Mouse (Mus musculus): ENCODE measurements at regions not wholly inside any gene's neighbourhood (a gene's known extent, or its start where the extent isn't known, plus 50 kb on each side); places are given as distances from the start of the nearest gene placed in this dataset.

GRCm38 (mm10) chr1:183865111-183865510, 148.0 kb upstream of the Dusp10 start:
- no peak for DNase-seq (ENCODE audit: low read depth)

- no peak for DNase-seq (ENCODE audit: low read depth)
These were observed 147.5 kb upstream of the Dusp10 start for GRCm38 (mm10) chr1:183865586-183865985.

GRCm38 (mm10) chr1:183868965-183869364, 144.1 kb upstream of the Dusp10 start:
- no peak for DNase-seq (ENCODE audit: low read depth)

- no peak for DNase-seq (ENCODE audit: low read depth)
These were observed 117.2 kb upstream of the Dusp10 start for GRCm38 (mm10) chr1:183895936-183896335.

- no peak for DNase-seq (ENCODE audit: low read depth)
These were observed 115.0 kb upstream of the Dusp10 start for GRCm38 (mm10) chr1:183898091-183898490.

- DNase-seq (ENCODE audit: low read depth) = no peak
These were observed 108.5 kb upstream of the Dusp10 start for GRCm38 (mm10) chr1:183904564-183904963.

GRCm38 (mm10) chr1:183905345-183906142, 107.6 kb upstream of the Dusp10 start:
- DNase-seq (ENCODE audit: low read depth) = no peak

- DNase-seq (ENCODE audit: low read depth) = no peak
These were observed 95.4 kb upstream of the Dusp10 start for GRCm38 (mm10) chr1:183917656-183918055.

- DNase-seq (ENCODE audit: low read depth) = no peak
These were observed 91.8 kb upstream of the Dusp10 start for GRCm38 (mm10) chr1:183921262-183921661.

- DNase-seq (ENCODE audit: low read depth) = no peak
These were observed 84.6 kb upstream of the Dusp10 start for GRCm38 (mm10) chr1:183928539-183928938.

GRCm38 (mm10) chr1:183930363-183930982, 82.6 kb upstream of the Dusp10 start:
- no peak for DNase-seq (ENCODE audit: low read depth)

GRCm38 (mm10) chr1:183931141-183931540, 82.0 kb upstream of the Dusp10 start:
- DNase-seq (ENCODE audit: low read depth) = no peak

GRCm38 (mm10) chr1:183933845-183934244, 79.3 kb upstream of the Dusp10 start:
- DNase-seq (ENCODE audit: low read depth) = no peak

GRCm38 (mm10) chr1:183937166-183937565, 75.9 kb upstream of the Dusp10 start:
- DNase-seq (ENCODE audit: low read depth) = no peak

GRCm38 (mm10) chr1:183938361-183938760, 74.7 kb upstream of the Dusp10 start:
- DNase-seq (ENCODE audit: low read depth) = no peak

- no peak for DNase-seq (ENCODE audit: low read depth)
These were observed 72.4 kb upstream of the Dusp10 start for GRCm38 (mm10) chr1:183940706-183941105.

GRCm38 (mm10) chr1:183946241-183946640, 66.9 kb upstream of the Dusp10 start:
- DNase-seq (ENCODE audit: low read depth) = no peak

- no peak for DNase-seq (ENCODE audit: low read depth)
These were observed 66.0 kb upstream of the Dusp10 start for GRCm38 (mm10) chr1:183947066-183947465.

GRCm38 (mm10) chr1:183949205-183949604, 63.9 kb upstream of the Dusp10 start:
- DNase-seq (ENCODE audit: low read depth) = no peak

GRCm38 (mm10) chr1:183954086-183954485, 59.0 kb upstream of the Dusp10 start:
- no peak for DNase-seq (ENCODE audit: low read depth)

GRCm38 (mm10) chr1:183956391-183956790, 56.7 kb upstream of the Dusp10 start:
- DNase-seq (ENCODE audit: low read depth) = no peak

GRCm38 (mm10) chr1:183961383-183961782, 51.7 kb upstream of the Dusp10 start:
- no peak for DNase-seq (ENCODE audit: low read depth)

- no peak for DNase-seq (ENCODE audit: low read depth)
These were observed 50.6 kb upstream of the Dusp10 start for GRCm38 (mm10) chr1:183962486-183962885.

- DNase-seq (ENCODE audit: low read depth) = no peak
These were observed 49.8 kb upstream of the Dusp10 start for GRCm38 (mm10) chr1:183963286-183963685.

Measured in c-Kit-positive CD71-positive TER-119-negative erythroid progenitor cells, embryonic 14.5 days (primary cell).